Mouse (Mus musculus) adrenal gland, adult (tissue): Measurements from ENCODE around the gene Lpcat2.
A peak's percentile ranks its signal among the peaks of the same experiment; 100 is the strongest.
"Not testable (repeated sequence)": the region's sequence is repeated elsewhere in the genome, so short reads cannot be mapped to it uniquely, and the experiment has no call there.

Experiments
- DNase-seq, 2 experiments: peaks; one replicate each; pipeline ENCODE4 v3.0.0; 2022 to 2023; ENCODE audit warnings: low spot score in 1 of 2; ENCODE audit not compliant: inconsistent age in 2 of 2

The Lpcat2 gene

GRCm38 (mm10) chr8:92853188-92853983 lies 1.8 kb upstream of the Lpcat2 start:
- peak in 1 of 2 experiments; percentile 30 for DNase-seq

GRCm38 (mm10) chr8:92854673-92855072 lies 466 bp upstream of the Lpcat2 start:
- no peak for DNase-seq

DNA sequence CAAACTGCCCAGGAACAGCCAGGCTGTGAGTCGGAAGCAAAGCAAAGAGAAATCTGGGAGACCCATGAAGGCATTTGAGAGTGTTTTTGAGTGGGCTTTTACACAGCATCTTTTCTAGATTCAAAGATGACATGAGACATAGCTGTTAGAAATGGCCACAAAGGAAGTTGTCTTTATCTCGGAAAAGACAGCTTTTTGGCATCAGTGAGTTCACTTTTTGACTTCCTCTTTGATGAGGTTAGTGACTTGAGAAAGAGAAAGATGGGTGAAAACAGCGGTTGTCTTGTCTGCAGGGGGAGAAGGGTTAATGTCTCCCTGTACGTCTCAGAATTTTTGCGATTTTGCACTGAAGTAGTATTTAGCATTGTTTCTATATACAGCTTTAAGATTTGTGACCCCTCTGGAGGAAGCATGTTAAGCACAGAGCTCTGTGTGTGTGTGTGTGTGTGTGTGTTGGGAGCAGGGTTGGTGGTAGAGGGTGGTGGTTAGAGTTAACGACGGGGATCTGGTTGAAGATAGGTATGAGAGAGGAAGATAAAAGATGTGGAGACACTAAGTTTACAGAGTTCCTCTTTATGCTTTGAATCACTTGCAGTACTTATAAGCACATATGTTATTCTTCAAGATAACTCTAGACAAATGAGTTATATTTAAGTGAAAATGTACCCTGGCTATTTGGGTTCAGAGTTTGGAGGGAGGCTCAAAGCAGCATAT lies 1.3 kb downstream of the Lpcat2 start:
- no peak for DNase-seq

DNA sequence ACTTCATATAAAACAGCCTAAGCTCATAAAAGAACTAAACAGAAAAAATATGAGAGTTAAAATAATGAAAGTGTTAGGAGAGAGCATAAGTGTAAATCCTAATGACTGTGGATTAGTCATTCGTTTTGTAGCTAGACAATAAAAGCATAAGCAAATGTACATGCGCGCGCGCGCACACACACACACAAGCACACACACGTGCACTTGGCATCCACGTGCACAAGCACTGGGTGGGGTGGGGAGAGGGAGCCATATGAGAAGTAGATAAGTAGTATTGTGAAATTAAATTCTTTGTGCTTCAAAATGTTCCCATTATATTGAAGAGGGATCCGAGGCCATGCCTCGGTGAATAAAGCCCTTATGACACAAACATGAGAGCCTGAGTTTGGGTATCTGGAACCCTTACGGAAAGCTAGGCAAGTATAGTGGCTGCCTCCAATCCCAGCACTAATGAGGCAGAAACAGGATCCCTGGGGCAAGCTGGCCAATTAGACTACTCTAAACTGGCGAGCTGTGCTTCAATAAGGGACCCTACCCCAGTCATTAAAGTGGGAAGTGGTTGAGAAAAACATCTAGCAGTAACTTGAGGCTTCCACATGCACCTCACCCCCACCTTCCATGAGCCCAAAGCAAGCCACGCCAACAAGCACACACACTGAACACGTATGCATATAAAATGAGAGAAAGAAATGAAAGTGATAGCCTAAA lies 3.5 kb downstream of the Lpcat2 start:
- no peak for DNase-seq

- no peak for DNase-seq
Measured at GRCm38 (mm10) chr8:92861977-92862376, 6.8 kb downstream of the Lpcat2 start.

- no peak for DNase-seq
Measured at GRCm38 (mm10) chr8:92870281-92870680, 15.1 kb downstream of the Lpcat2 start.

- no peak for DNase-seq
Measured at GRCm38 (mm10) chr8:92872063-92872759, 17.1 kb downstream of the Lpcat2 start.

GRCm38 (mm10) chr8:92875795-92876194 lies 20.7 kb downstream of the Lpcat2 start:
- DNase-seq: no peak

- no peak for DNase-seq
Measured at GRCm38 (mm10) chr8:92881247-92881646, 26.1 kb downstream of the Lpcat2 start.

GRCm38 (mm10) chr8:92883771-92884170 lies 28.6 kb downstream of the Lpcat2 start:
- DNase-seq: peak in 1 of 2 experiments; percentile 35

- DNase-seq: not testable (repeated sequence)
Measured at GRCm38 (mm10) chr8:92892216-92892615, 37.1 kb downstream of the Lpcat2 start.

DNA sequence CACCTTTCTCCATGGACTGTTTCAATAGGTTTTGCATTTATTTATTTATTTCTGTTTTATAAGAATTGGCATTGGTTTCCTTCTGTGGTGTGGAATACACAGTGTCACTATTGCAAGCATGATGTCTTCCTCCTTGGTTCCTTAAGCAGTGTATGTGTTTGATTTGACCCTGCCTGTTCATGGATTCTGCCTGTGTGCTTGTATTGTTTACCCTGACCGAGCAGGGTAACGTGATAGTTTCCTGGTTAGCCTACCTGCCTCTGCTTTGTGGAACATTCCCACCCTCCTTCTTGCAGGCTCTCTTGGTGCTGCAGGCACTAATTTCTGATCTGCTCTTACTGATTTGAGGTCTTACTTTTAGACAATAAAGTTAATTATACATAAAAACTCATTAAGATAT lies 38.7 kb downstream of the Lpcat2 start:
- no peak for DNase-seq

DNA sequence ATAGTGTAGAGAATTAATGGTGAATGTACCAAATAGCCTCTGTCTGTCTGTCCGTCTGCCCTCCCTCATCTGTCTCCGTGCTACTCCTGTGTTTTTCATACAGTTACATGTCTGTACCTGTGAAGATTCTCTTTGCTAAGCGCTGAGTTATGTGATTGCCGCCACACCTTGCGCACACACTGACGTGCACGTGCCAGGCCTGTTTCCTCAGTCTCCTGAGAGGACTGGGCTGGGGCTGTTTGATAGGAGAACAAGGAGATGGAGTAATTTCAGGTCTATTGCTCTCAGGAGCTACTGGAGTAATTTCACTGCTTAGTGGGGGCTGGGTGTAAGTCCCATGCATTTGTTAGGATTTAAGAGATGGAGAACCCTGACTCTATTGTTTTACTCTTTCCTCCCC lies 39.9 kb downstream of the Lpcat2 start:
- no peak for DNase-seq

- no peak for DNase-seq
Measured at GRCm38 (mm10) chr8:92896056-92896455, 40.9 kb downstream of the Lpcat2 start.

GRCm38 (mm10) chr8:92896611-92897010 lies 41.5 kb downstream of the Lpcat2 start:
- DNase-seq: no peak

- DNase-seq: no peak
Measured at GRCm38 (mm10) chr8:92897794-92898193, 42.7 kb downstream of the Lpcat2 start.

GRCm38 (mm10) chr8:92899590-92899989 lies 44.5 kb downstream of the Lpcat2 start:
- DNase-seq: no peak

GRCm38 (mm10) chr8:92901107-92901506 lies 46.0 kb downstream of the Lpcat2 start, which contains the start of gene Capns2:
Gene Capns2, plus strand, starts transcription at chr8:92901407.
- no peak for DNase-seq

DNA sequence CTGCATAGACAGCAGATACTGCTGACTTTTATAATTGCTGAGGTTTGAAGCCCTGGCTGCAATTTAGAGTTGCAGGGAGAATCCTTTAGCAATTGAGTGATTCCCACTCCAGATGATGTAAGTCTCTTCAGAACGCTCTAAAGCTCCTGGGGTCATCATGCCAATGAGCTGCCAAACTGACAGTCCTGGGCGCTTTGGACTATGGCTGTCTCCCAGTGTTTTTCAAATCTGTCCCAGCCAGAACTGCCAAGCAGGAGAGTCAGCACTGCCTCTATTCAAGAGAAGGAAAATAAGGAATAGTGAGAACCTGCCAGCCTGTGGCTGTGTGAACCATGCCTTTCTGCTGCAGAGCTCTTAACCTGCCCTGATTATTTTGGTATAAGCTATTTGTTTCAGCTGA lies 47.8 kb downstream of the Lpcat2 start:
- DNase-seq: no peak

- no peak for DNase-seq
Measured at GRCm38 (mm10) chr8:92903488-92904135, 48.5 kb downstream of the Lpcat2 start.

DNA sequence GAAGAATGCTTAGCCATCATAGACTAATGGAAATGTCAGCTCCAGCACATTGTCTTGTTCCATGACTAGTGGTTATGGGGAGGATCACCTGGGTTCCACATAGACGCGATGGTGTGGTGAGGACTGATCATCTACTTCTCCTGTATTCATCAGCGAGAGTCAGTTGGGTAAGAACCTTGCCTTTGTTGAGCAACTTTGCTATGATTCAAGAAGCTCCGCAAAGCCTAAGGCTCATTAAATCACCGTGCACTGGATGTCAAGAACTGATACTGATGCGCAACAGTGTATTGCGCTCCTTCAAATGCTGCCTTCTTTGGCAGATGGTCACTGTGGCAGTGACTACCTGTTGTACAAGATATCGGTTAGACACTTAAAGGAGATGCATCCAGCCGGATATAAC lies 51.4 kb downstream of the Lpcat2 start:
- no peak for DNase-seq
